Mouse (Mus musculus): ENCODE results near the gene Arpp21. TPM values are rescaled to one million over a fixed set of nuclear protein-coding genes. Genes with fewer than 3 reads are reported as not detected.

Gene Arpp21
- total and polyA plus RNA-seq, 3 experiments: 0.99 to 1.3 (median 1.0) TPM

- intact Hi-C loops (cut with DNase I): no loop called here
- H3K27ac ChIP-seq: no peak overlapping the region
- DNase-seq: peak in 1 of 2 experiments; percentile 13
- WGBS: 33% methylated on average over 13 of the region's 13 CpGs
- no peaks in the 10 kb centered on the region for H3K79me2 ChIP-seq (replicated peaks; ENCODE audit: control insufficient read depth, insufficient read depth, low read length)
- no peak for TF ChIP-seq EP300 (IDR thresholded peaks at IDR 0.05; ENCODE audit: insufficient read depth, low read depth, low read length)
- no peak for TF ChIP-seq POLR2A (IDR thresholded peaks at IDR 0.05; ENCODE audit: insufficient read depth, low read depth, low read length)
- no peak for TF ChIP-seq CTCF (IDR thresholded peaks at IDR 0.05)
- peaks cover 2% of the 10 kb centered on the region; the same call in 1 of the 2 replicates for H3K4me1 ChIP-seq (ENCODE audit: control insufficient read depth, insufficient read depth, low read length)
- no peak overlapping the region for H3K4me3 ChIP-seq
- H3K9ac ChIP-seq (ENCODE audit: low read depth, low read length): no peak overlapping the region
- H3K27me3 ChIP-seq (ENCODE audit: control insufficient read depth, insufficient read depth, low read length): no peaks in the 10 kb centered on the region
- H3K36me3 ChIP-seq (ENCODE audit: control insufficient read depth, insufficient read depth, low read length): no peaks in the 10 kb centered on the region
Measured at GRCm38 (mm10) chr9:112227174-112227573, 8.6 kb downstream of the Arpp21 start.

GRCm38 (mm10) chr9:112226511-112226910 lies 9.2 kb downstream of the Arpp21 start:
- no peaks in the 10 kb centered on the region for H3K79me2 ChIP-seq (replicated peaks; ENCODE audit: control insufficient read depth, insufficient read depth, low read length)
- no peak overlapping the region for H3K27ac ChIP-seq
- no peak overlapping the region for H3K4me3 ChIP-seq
- no peaks in the 10 kb centered on the region for H3K27me3 ChIP-seq (ENCODE audit: control insufficient read depth, insufficient read depth, low read length)
- H3K36me3 ChIP-seq (ENCODE audit: control insufficient read depth, insufficient read depth, low read length): no peaks in the 10 kb centered on the region
- H3K9ac ChIP-seq (ENCODE audit: low read depth, low read length): no peak overlapping the region
- 23% methylated on average over 1 of the region's 1 CpGs for WGBS
- no peak for TF ChIP-seq POLR2A (IDR thresholded peaks at IDR 0.05; ENCODE audit: insufficient read depth, low read depth, low read length)
- TF ChIP-seq EP300 (IDR thresholded peaks at IDR 0.05; ENCODE audit: insufficient read depth, low read depth, low read length): no peak
- no peak for TF ChIP-seq CTCF (IDR thresholded peaks at IDR 0.05)
- peaks cover 2% of the 10 kb centered on the region; the same call in 1 of the 2 replicates for H3K4me1 ChIP-seq (ENCODE audit: control insufficient read depth, insufficient read depth, low read length)
- intact Hi-C loops (cut with DNase I): no loop called here
- DNase-seq: no peak

GRCm38 (mm10) chr9:112225046-112225445 lies 10.7 kb downstream of the Arpp21 start:
- Histone ChIP-seq H3K4me1 (ENCODE audit: control insufficient read depth, insufficient read depth, low read length) (peaks cover 2% of the 10 kb centered on the region; the same call in 1 of the 2 replicates), H3K9ac (ENCODE audit: low read depth, low read length) (no peak overlapping the region), H3K27me3 (ENCODE audit: control insufficient read depth, insufficient read depth, low read length) (no peaks in the 10 kb centered on the region), H3K79me2 (replicated peaks; ENCODE audit: control insufficient read depth, insufficient read depth, low read length) (no peaks in the 10 kb centered on the region), H3K4me3 (no peak overlapping the region), H3K27ac (no peak overlapping the region), H3K36me3 (ENCODE audit: control insufficient read depth, insufficient read depth, low read length) (no peaks in the 10 kb centered on the region)
- no peak for DNase-seq
- TF ChIP-seq CTCF (IDR thresholded peaks at IDR 0.05) (no peak), EP300 (IDR thresholded peaks at IDR 0.05; ENCODE audit: insufficient read depth, low read depth, low read length) (no peak), POLR2A (IDR thresholded peaks at IDR 0.05; ENCODE audit: insufficient read depth, low read depth, low read length) (no peak)
- WGBS: 40% methylated on average over 2 of the region's 2 CpGs
- intact Hi-C loops (cut with DNase I): no loop called here

GRCm38 (mm10) chr9:112219372-112219771 lies 16.4 kb downstream of the Arpp21 start:
- no peak for DNase-seq
- no peaks in the 10 kb centered on the region for H3K4me1 ChIP-seq (ENCODE audit: control insufficient read depth, insufficient read depth, low read length)
- H3K27me3 ChIP-seq (ENCODE audit: control insufficient read depth, insufficient read depth, low read length): no peaks in the 10 kb centered on the region
- H3K27ac ChIP-seq: no peak overlapping the region
- intact Hi-C loops (cut with DNase I): no loop called here
- H3K36me3 ChIP-seq (ENCODE audit: control insufficient read depth, insufficient read depth, low read length): no peaks in the 10 kb centered on the region
- H3K9ac ChIP-seq (ENCODE audit: low read depth, low read length): no peak overlapping the region
- TF ChIP-seq EP300 (IDR thresholded peaks at IDR 0.05; ENCODE audit: insufficient read depth, low read depth, low read length): no peak
- TF ChIP-seq POLR2A (IDR thresholded peaks at IDR 0.05; ENCODE audit: insufficient read depth, low read depth, low read length): no peak
- no peak for TF ChIP-seq CTCF (IDR thresholded peaks at IDR 0.05)
- no peaks in the 10 kb centered on the region for H3K79me2 ChIP-seq (replicated peaks; ENCODE audit: control insufficient read depth, insufficient read depth, low read length)
- no peak overlapping the region for H3K4me3 ChIP-seq
- WGBS: 74% methylated on average over 8 of the region's 8 CpGs

- 51% methylated on average over 3 of the region's 3 CpGs for WGBS
- H3K36me3 ChIP-seq (ENCODE audit: control insufficient read depth, insufficient read depth, low read length): no peaks in the 10 kb centered on the region
- H3K79me2 ChIP-seq (replicated peaks; ENCODE audit: control insufficient read depth, insufficient read depth, low read length): no peaks in the 10 kb centered on the region
- H3K4me3 ChIP-seq: no peak overlapping the region
- no peak for DNase-seq
- TF ChIP-seq POLR2A (IDR thresholded peaks at IDR 0.05; ENCODE audit: insufficient read depth, low read depth, low read length) (no peak), CTCF (IDR thresholded peaks at IDR 0.05) (no peak), EP300 (IDR thresholded peaks at IDR 0.05; ENCODE audit: insufficient read depth, low read depth, low read length) (no peak)
- no peaks in the 10 kb centered on the region for H3K4me1 ChIP-seq (ENCODE audit: control insufficient read depth, insufficient read depth, low read length)
- intact Hi-C loops (cut with DNase I): no loop called here
- H3K27ac ChIP-seq: no peak overlapping the region
- no peak overlapping the region for H3K9ac ChIP-seq (ENCODE audit: low read depth, low read length)
- H3K27me3 ChIP-seq (ENCODE audit: control insufficient read depth, insufficient read depth, low read length): no peaks in the 10 kb centered on the region
Measured at GRCm38 (mm10) chr9:112218237-112218636, 17.5 kb downstream of the Arpp21 start.

- WGBS: 81% methylated on average over 4 of the region's 4 CpGs
- Histone ChIP-seq H3K9ac (ENCODE audit: low read depth, low read length) (no peak overlapping the region), H3K4me3 (no peak overlapping the region), H3K27ac (no peak overlapping the region), H3K27me3 (ENCODE audit: control insufficient read depth, insufficient read depth, low read length) (no peaks in the 10 kb centered on the region), H3K4me1 (ENCODE audit: control insufficient read depth, insufficient read depth, low read length) (no peaks in the 10 kb centered on the region), H3K79me2 (replicated peaks; ENCODE audit: control insufficient read depth, insufficient read depth, low read length) (no peaks in the 10 kb centered on the region), H3K36me3 (ENCODE audit: control insufficient read depth, insufficient read depth, low read length) (no peaks in the 10 kb centered on the region)
- TF ChIP-seq POLR2A (IDR thresholded peaks at IDR 0.05; ENCODE audit: insufficient read depth, low read depth, low read length): no peak
- TF ChIP-seq EP300 (IDR thresholded peaks at IDR 0.05; ENCODE audit: insufficient read depth, low read depth, low read length): no peak
- no peak for TF ChIP-seq CTCF (IDR thresholded peaks at IDR 0.05)
- intact Hi-C loops (cut with DNase I): no loop called here
- DNase-seq: no peak
Measured at GRCm38 (mm10) chr9:112217161-112217560, 18.6 kb downstream of the Arpp21 start.

Data from heart, adult 2 months (tissue).